Mouse (Mus musculus): ENCODE measurements at regions not wholly inside any gene's neighbourhood (a gene's known extent, or its start where the extent isn't known, plus 50 kb on each side); places are given as distances from the start of the nearest gene placed in this dataset.

- H3K79me2 ChIP-seq (ENCODE audit: control insufficient read depth, insufficient read depth, low read length, poor library complexity) = no peaks in the 10 kb centered on the region
- H3K36me3 ChIP-seq (ENCODE audit: control insufficient read depth in 1 of 2, insufficient read depth in 2 of 2, low read length in 2 of 2) = no peaks in the 10 kb centered on the region
- DNase-seq (ENCODE audit: low read depth, low spot score) = no peak
- TF ChIP-seq NRF1 (IDR thresholded peaks at IDR 0.05; ENCODE audit: insufficient read depth, low read depth, low read length, poor library complexity, severe bottlenecking) = no peak
- TF ChIP-seq TCF12 (IDR thresholded peaks at IDR 0.05; ENCODE audit: low read depth, low read length) = no peak
- TF ChIP-seq CHD2 (IDR thresholded peaks at IDR 0.05; ENCODE audit: low read length) = no peak
- no peak for TF ChIP-seq ZC3H11A (IDR thresholded peaks at IDR 0.05; ENCODE audit: low read depth, low read length)
- no peak for TF ChIP-seq POLR2AphosphoS2 (IDR thresholded peaks at IDR 0.05; ENCODE audit: low read length)
- no peak for TF ChIP-seq E2F4 (IDR thresholded peaks at IDR 0.05; ENCODE audit: borderline replicate concordance, low read depth, low read length)
- no peak for TF ChIP-seq ETS1 (IDR thresholded peaks at IDR 0.05; ENCODE audit: low read depth, low read length)
- no peak for TF ChIP-seq POLR2A (IDR thresholded peaks at IDR 0.05; ENCODE audit: control insufficient read depth in 1 of 2, insufficient read depth in 1 of 2, low read depth in 1 of 2, low read length in 2 of 2, poor library complexity in 1 of 2)
- TF ChIP-seq MYB (IDR thresholded peaks at IDR 0.05; ENCODE audit: low read depth, low read length) = no peak
- TF ChIP-seq TBP (IDR thresholded peaks at IDR 0.05; ENCODE audit: low read depth, low read length) = no peak
- TF ChIP-seq SIN3A (IDR thresholded peaks at IDR 0.05; ENCODE audit: low read length) = no peak
- no peak for TF ChIP-seq ELF1 (IDR thresholded peaks at IDR 0.05; ENCODE audit: low read depth, low read length)
- TF ChIP-seq MXI1 (IDR thresholded peaks at IDR 0.05; ENCODE audit: low read depth, low read length) = no peak
- no peak for TF ChIP-seq HCFC1 (IDR thresholded peaks at IDR 0.05; ENCODE audit: low read depth, low read length)
- TF ChIP-seq KAT2A (conservative IDR thresholded peaks at IDR 0.05; ENCODE audit: low read depth, low read length) = no peak
- TF ChIP-seq CTCF (IDR thresholded peaks at IDR 0.05 in 2 of 3, conservative IDR thresholded peaks at IDR 0.05 in 1 of 3; ENCODE audit: control insufficient read depth in 1 of 3, insufficient read depth in 1 of 3, low read depth in 2 of 3, low read length in 3 of 3, poor library complexity in 1 of 3, severe bottlenecking in 1 of 3) = no peak
- no peak for TF ChIP-seq EP300 (IDR thresholded peaks at IDR 0.05; ENCODE audit: low read depth in 1 of 2, low read length in 2 of 2)
- H3K27ac ChIP-seq (ENCODE audit: control insufficient read depth, low read depth, low read length) = no peak overlapping the region
- no peaks in the 10 kb centered on the region for H3K4me1 ChIP-seq (ENCODE audit: control insufficient read depth in 1 of 2, insufficient read depth in 2 of 2, low read length in 2 of 2)
- H3K27me3 ChIP-seq (ENCODE audit: control insufficient read depth in 1 of 2, insufficient read depth in 2 of 2, low read length in 2 of 2) = no peaks in the 10 kb centered on the region
- no peak overlapping the region for H3K4me3 ChIP-seq (ENCODE audit: control insufficient read depth in 1 of 2, insufficient read depth in 1 of 2, low read depth in 2 of 2, low read length in 2 of 2)
- H3K9me3 ChIP-seq (replicated peaks; ENCODE audit: insufficient read depth, low read length) = no peaks in the 10 kb centered on the region
- no peak overlapping the region for H3K9ac ChIP-seq (ENCODE audit: control insufficient read depth, low read depth, low read length, poor library complexity, severe bottlenecking)
These were observed 517.3 kb upstream of the Syt1 start for GRCm38 (mm10) chr10:109528096-109528495.

DNA sequence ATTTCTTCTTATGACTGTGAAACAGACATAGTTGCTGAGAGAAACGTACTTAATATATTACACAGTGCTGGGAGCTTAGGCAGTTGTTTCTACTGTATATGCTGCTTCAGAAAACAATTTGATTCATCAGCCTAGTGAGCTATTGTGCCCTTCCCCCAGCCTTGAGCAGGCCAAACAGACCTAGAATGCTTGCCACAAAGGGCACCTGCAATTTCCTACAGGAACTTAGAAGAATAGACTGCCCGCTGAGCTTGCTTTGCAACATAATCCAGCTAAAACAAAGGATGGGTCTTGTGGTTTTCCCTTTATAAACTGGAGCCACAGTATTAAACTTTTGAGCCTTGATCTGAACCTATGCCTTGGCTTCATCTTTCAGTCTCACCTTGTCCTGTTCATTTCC, 510.9 kb upstream of the Syt1 start:
- Histone ChIP-seq H3K9me3 (replicated peaks; ENCODE audit: insufficient read depth, low read length) (no peaks in the 10 kb centered on the region), H3K4me3 (ENCODE audit: control insufficient read depth in 1 of 2, insufficient read depth in 1 of 2, low read depth in 2 of 2, low read length in 2 of 2) (no peak overlapping the region), H3K27me3 (ENCODE audit: control insufficient read depth in 1 of 2, insufficient read depth in 2 of 2, low read length in 2 of 2) (no peaks in the 10 kb centered on the region), H3K27ac (ENCODE audit: control insufficient read depth, low read depth, low read length) (no peak overlapping the region), H3K4me1 (ENCODE audit: control insufficient read depth in 1 of 2, insufficient read depth in 2 of 2, low read length in 2 of 2) (no peaks in the 10 kb centered on the region), H3K79me2 (ENCODE audit: control insufficient read depth, insufficient read depth, low read length, poor library complexity) (no peaks in the 10 kb centered on the region), H3K9ac (ENCODE audit: control insufficient read depth, low read depth, low read length, poor library complexity, severe bottlenecking) (no peak overlapping the region), H3K36me3 (ENCODE audit: control insufficient read depth in 1 of 2, insufficient read depth in 2 of 2, low read length in 2 of 2) (no peaks in the 10 kb centered on the region)
- DNase-seq (ENCODE audit: low read depth, low spot score) = no peak
- TF ChIP-seq USF2 (IDR thresholded peaks at IDR 0.05; ENCODE audit: borderline replicate concordance in 1 of 2, insufficient read depth in 1 of 2, low read depth in 1 of 2, low read length in 2 of 2) = no peak
- no peak for TF ChIP-seq NELFE (IDR thresholded peaks at IDR 0.05; ENCODE audit: low read depth, low read length)
- no peak for TF ChIP-seq GATA1 (IDR thresholded peaks at IDR 0.05; ENCODE audit: low read depth, low read length)
- TF ChIP-seq RCOR1 (IDR thresholded peaks at IDR 0.05; ENCODE audit: low read depth, low read length) = no peak

Measured in MEL (cell line).